Mouse (Mus musculus) embryo, embryonic 10.5 days (tissue): ENCODE measurements around the gene Eaf2.

Experiments used
- DNase-seq: peaks from one replicate; pipeline ENCODE4 v3.0.0-alpha.2; 2015; ENCODE audit warnings: low spot score

Gene Eaf2

GRCm38 (mm10) chr16:36828820-36829219, 46.0 kb downstream of the Eaf2 start:
- peak; percentile 55 for DNase-seq

- peak; percentile 91 for DNase-seq
These were observed 46.6 kb downstream of the Eaf2 start, which contains the start of gene Iqcb1 for GRCm38 (mm10) chr16:36828054-36828786. Gene Iqcb1 (plus strand): TSS chr16:36828385.

- DNase-seq: peak; percentile 5
These were observed 47.2 kb downstream of the Eaf2 start for GRCm38 (mm10) chr16:36827611-36828053.

GRCm38 (mm10) chr16:36821474-36821873, 53.3 kb downstream of the Eaf2 start:
- DNase-seq: peak; percentile 56

- DNase-seq: no peak
These were observed 54.1 kb downstream of the Eaf2 start for GRCm38 (mm10) chr16:36820747-36821146.

- DNase-seq: no peak
These were observed 54.8 kb downstream of the Eaf2 start for GRCm38 (mm10) chr16:36820016-36820415.

- peak; percentile 93 for DNase-seq
These were observed 57.4 kb downstream of the Eaf2 start for GRCm38 (mm10) chr16:36817321-36817926.

GRCm38 (mm10) chr16:36816916-36817315, 57.9 kb downstream of the Eaf2 start:
- DNase-seq: no peak

- no peak for DNase-seq
These were observed 61.1 kb downstream of the Eaf2 start for GRCm38 (mm10) chr16:36813680-36814079.

GRCm38 (mm10) chr16:36808616-36809015, 66.2 kb downstream of the Eaf2 start:
- no peak for DNase-seq

GRCm38 (mm10) chr16:36802361-36802760, 72.4 kb downstream of the Eaf2 start:
- DNase-seq: no peak

- DNase-seq: no peak
These were observed 76.5 kb downstream of the Eaf2 start for GRCm38 (mm10) chr16:36798334-36798733.

- DNase-seq: no peak
These were observed 79.8 kb downstream of the Eaf2 start for GRCm38 (mm10) chr16:36794976-36795375.

GRCm38 (mm10) chr16:36790166-36790565, 84.6 kb downstream of the Eaf2 start:
- DNase-seq: no peak

- no peak for DNase-seq
These were observed 88.3 kb downstream of the Eaf2 start for GRCm38 (mm10) chr16:36786466-36786865.

GRCm38 (mm10) chr16:36784594-36785313, 90.0 kb downstream of the Eaf2 start, which contains the start of gene Slc15a2:
Gene Slc15a2 (minus strand): TSS chr16:36784962.
- no peak for DNase-seq

- no peak for DNase-seq
These were observed 90.7 kb downstream of the Eaf2 start for GRCm38 (mm10) chr16:36784146-36784545.

- no peak for DNase-seq
These were observed 99.1 kb downstream of the Eaf2 start for GRCm38 (mm10) chr16:36775658-36776057.

- no peak for DNase-seq
These were observed 101.8 kb downstream of the Eaf2 start for GRCm38 (mm10) chr16:36772996-36773395.

- DNase-seq: no peak
These were observed 103.1 kb downstream of the Eaf2 start for GRCm38 (mm10) chr16:36771703-36772102.

- no peak for DNase-seq
These were observed 103.6 kb downstream of the Eaf2 start for GRCm38 (mm10) chr16:36771244-36771643.

- no peak for DNase-seq
These were observed 104.0 kb downstream of the Eaf2 start for GRCm38 (mm10) chr16:36770830-36771229.
